Mouse (Mus musculus) spleen, adult 2 months (tissue): ENCODE results near the gene Orc2.

Source experiments
- CTCF ChIP-seq: fragments of 200-500 bp; IDR thresholded peaks from 2 replicates; pipeline ENCODE4 v1.5.1; 2011; ENCODE audit warnings: mild to moderate bottlenecking, inconsistent platforms; ENCODE audit not compliant: insufficient read depth, insufficient read length, insufficient replicate concordance; ENCODE audit errors: extremely low read depth
- POLR2A ChIP-seq: fragments of 200-500 bp; IDR thresholded peaks from 2 replicates; pipeline ENCODE4 v1.6.1; 2011; ENCODE audit warnings: low read depth, low read length, inconsistent platforms

DNA sequence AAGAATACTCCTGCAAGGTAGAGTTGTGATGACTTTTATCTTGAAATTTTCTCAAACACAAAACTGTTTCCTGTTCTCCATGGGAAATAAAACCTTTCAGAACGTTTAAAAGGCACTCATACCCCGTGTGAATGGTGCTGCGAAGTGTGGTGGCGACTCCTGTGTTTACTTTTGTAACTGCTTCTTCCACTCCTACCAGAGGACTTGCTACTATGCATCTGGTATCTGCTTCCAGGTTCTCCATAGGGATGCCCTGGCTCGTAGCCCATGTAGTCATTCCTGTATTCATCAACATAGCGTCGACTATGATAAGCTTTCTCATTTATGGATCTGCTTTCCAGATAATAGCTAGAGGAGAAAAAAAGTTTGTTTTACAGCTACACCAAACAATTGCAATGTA is 83.9 kb downstream of the Orc2 start:
- TF ChIP-seq POLR2A = no peak
- no peak for TF ChIP-seq CTCF
